Mouse (Mus musculus) CH12.LX (cell line): ENCODE results near the gene Txn1. TPM values are rescaled to one million over a fixed set of nuclear protein-coding genes. Genes with fewer than 3 reads are reported as not detected.

Experiments
- DNase-seq: peaks from one replicate; pipeline ENCODE4 v3.0.0-alpha.2; 2013; ENCODE audit errors: extremely low read depth
- H3K27ac ChIP-seq: 2 replicates; pipeline ENCODE4 v1.5.1; 2012; ENCODE audit warnings: low read depth, mild to moderate bottlenecking, control low read depth, moderate library complexity; ENCODE audit not compliant: insufficient read depth
- H3K27me3 ChIP-seq: replicated peaks from 2 replicates; pipeline ENCODE3; 2012; ENCODE audit warnings: inconsistent platforms
- H3K36me3 ChIP-seq, 2 experiments: replicated peaks in 1 of 2; 2 replicates each; pipeline versions ENCODE3 to v1.6.1; 2012; ENCODE audit warnings: inconsistent platforms in 1 of 2, low read length in 1 of 2, mild to moderate bottlenecking in 1 of 2, mixed read lengths in 1 of 2, moderate library complexity in 1 of 2; ENCODE audit not compliant: control insufficient read depth in 1 of 2, insufficient read depth in 1 of 2
- H3K4me1 ChIP-seq, 2 experiments: 2 replicates each; pipeline ENCODE4 v1.6.1; 2012; ENCODE audit warnings: inconsistent platforms in 1 of 2, moderate library complexity in 1 of 2; ENCODE audit not compliant: insufficient read depth in 2 of 2, control insufficient read depth in 1 of 2
- H3K4me2 ChIP-seq: 2 replicates; pipeline ENCODE4 v1.6.1; 2012; ENCODE audit warnings: low read depth, mild to moderate bottlenecking, control low read depth; ENCODE audit not compliant: poor library complexity, insufficient read depth, severe bottlenecking
- H3K4me3 ChIP-seq, 3 experiments: fragments of 150-350 bp in 1 of 3; sonication (generic) in 1 of 3; replicated peaks in 1 of 3; 2 replicates each; pipeline versions ENCODE3 to v1.5.1; 2011 to 2012; ENCODE audit warnings: low read depth in 2 of 3, low read length in 2 of 3, mild to moderate bottlenecking in 2 of 3, moderate library complexity in 2 of 3, control low read depth in 1 of 3, improper control_type of control experiment in 1 of 3, inconsistent platforms in 1 of 3, mixed read lengths in 1 of 3; ENCODE audit not compliant: poor library complexity in 1 of 3
- H3K79me2 ChIP-seq: replicated peaks from 2 replicates; pipeline ENCODE4 v1.6.1; 2012; ENCODE audit warnings: mild to moderate bottlenecking, moderate library complexity; ENCODE audit not compliant: control insufficient read depth, poor library complexity, insufficient read depth, severe bottlenecking; ENCODE audit errors: extremely low read depth
- H3K9ac ChIP-seq: 2 replicates; pipeline ENCODE4 v1.6.1; 2012; ENCODE audit warnings: low read depth, mild to moderate bottlenecking, control low read depth, moderate library complexity; ENCODE audit not compliant: insufficient read depth
- H3K9me3 ChIP-seq: replicated peaks from 2 replicates; pipeline ENCODE3; 2012; ENCODE audit warnings: low read length, inconsistent platforms, mixed read lengths
- CHD1 ChIP-seq: IDR thresholded peaks from 2 replicates; pipeline ENCODE4 v1.6.1; 2012; ENCODE audit warnings: low read depth, low read length, improper control_type of control experiment, inconsistent platforms
- CHD2 ChIP-seq: IDR thresholded peaks from 2 replicates; pipeline ENCODE4 v1.6.1; 2011; ENCODE audit warnings: low read length, improper control_type of control experiment
- E2F4 ChIP-seq: IDR thresholded peaks from 2 replicates; pipeline ENCODE4 v1.6.1; 2011; ENCODE audit warnings: low read depth, low read length, improper control_type of control experiment; ENCODE audit not compliant: insufficient replicate concordance
- ELF1 ChIP-seq: IDR thresholded peaks from 2 replicates; pipeline ENCODE4 v1.6.1; 2014; ENCODE audit warnings: low read depth, mild to moderate bottlenecking, inconsistent platforms, low read length, improper control_type of control experiment
- EP300 ChIP-seq: IDR thresholded peaks from 2 replicates; pipeline ENCODE4 v1.6.1; 2011; ENCODE audit warnings: low read length, improper control_type of control experiment
- GABPA ChIP-seq: IDR thresholded peaks from 2 replicates; pipeline ENCODE4 v1.6.1; 2012; ENCODE audit warnings: low read depth, low read length, improper control_type of control experiment, inconsistent platforms; ENCODE audit not compliant: insufficient replicate concordance
- JUN ChIP-seq: IDR thresholded peaks from 2 replicates; pipeline ENCODE4 v1.6.1; 2011; ENCODE audit warnings: low read depth, mild to moderate bottlenecking, low read length, improper control_type of control experiment, moderate library complexity; ENCODE audit not compliant: insufficient read depth
- KAT2A ChIP-seq: IDR thresholded peaks from 2 replicates; pipeline ENCODE4 v1.6.1; 2012; ENCODE audit warnings: low read length, improper control_type of control experiment, inconsistent platforms; ENCODE audit not compliant: insufficient replicate concordance
- MAX ChIP-seq: IDR thresholded peaks from 2 replicates; pipeline ENCODE4 v1.6.1; 2011; ENCODE audit warnings: low read length, improper control_type of control experiment
- MAZ ChIP-seq: IDR thresholded peaks from 2 replicates; pipeline ENCODE4 v1.6.1; 2012; ENCODE audit warnings: low read depth, mild to moderate bottlenecking, inconsistent platforms, low read length, improper control_type of control experiment, moderate library complexity
- MEF2A ChIP-seq: IDR thresholded peaks from 2 replicates; pipeline ENCODE4 v1.6.1; 2014; ENCODE audit warnings: low read depth, mild to moderate bottlenecking, inconsistent platforms, low read length, improper control_type of control experiment, borderline replicate concordance
- MXI1 ChIP-seq: IDR thresholded peaks from 2 replicates; pipeline ENCODE4 v1.6.1; 2011; ENCODE audit warnings: mild to moderate bottlenecking, low read depth, low read length, improper control_type of control experiment
- MYC ChIP-seq: IDR thresholded peaks from 2 replicates; pipeline ENCODE4 v1.6.1; 2011; ENCODE audit warnings: low read depth, mild to moderate bottlenecking, improper control_type of control experiment, low read length
- NELFE ChIP-seq: IDR thresholded peaks from 2 replicates; pipeline ENCODE4 v1.6.1; 2011; ENCODE audit warnings: low read depth, low read length, improper control_type of control experiment
- NRF1 ChIP-seq: IDR thresholded peaks from 2 replicates; pipeline ENCODE4 v1.6.1; 2014; ENCODE audit warnings: low read depth, mild to moderate bottlenecking, inconsistent platforms, low read length, improper control_type of control experiment, moderate library complexity
- PAX5 ChIP-seq: IDR thresholded peaks from 2 replicates; pipeline ENCODE4 v1.6.1; 2012; ENCODE audit warnings: low read length, inconsistent platforms, mixed read lengths
- POLR2A ChIP-seq: IDR thresholded peaks from 2 replicates; pipeline ENCODE4 v1.6.1; 2011; ENCODE audit warnings: low read depth, mild to moderate bottlenecking, improper control_type of control experiment, low read length
- POLR2AphosphoS2 ChIP-seq: IDR thresholded peaks from 2 replicates; pipeline ENCODE4 v1.6.1; 2011; ENCODE audit warnings: low read depth, low read length, improper control_type of control experiment
- RCOR1 ChIP-seq: conservative IDR thresholded peaks from 2 replicates; pipeline ENCODE4 v1.6.1; 2012; ENCODE audit warnings: low read depth, mild to moderate bottlenecking, inconsistent platforms, low read length, improper control_type of control experiment
- SMC3 ChIP-seq: IDR thresholded peaks from 2 replicates; pipeline ENCODE4 v1.6.1; 2011; ENCODE audit warnings: low read depth, low read length, improper control_type of control experiment
- TBP ChIP-seq: conservative IDR thresholded peaks from 2 replicates; pipeline ENCODE4 v1.6.1; 2011; ENCODE audit warnings: low read depth, low read length, improper control_type of control experiment
- TCF12 ChIP-seq: IDR thresholded peaks from 2 replicates; pipeline ENCODE4 v1.6.1; 2014; ENCODE audit warnings: low read depth, mild to moderate bottlenecking, inconsistent platforms, low read length, improper control_type of control experiment
- USF1 ChIP-seq: IDR thresholded peaks from 2 replicates; pipeline ENCODE4 v1.6.1; 2014; ENCODE audit warnings: low read depth, mild to moderate bottlenecking, inconsistent platforms, low read length, improper control_type of control experiment
- ZMIZ1 ChIP-seq: IDR thresholded peaks from 2 replicates; pipeline ENCODE4 v1.6.1; 2012; ENCODE audit warnings: low read depth, mild to moderate bottlenecking, inconsistent platforms, low read length, improper control_type of control experiment
- ZNF384 ChIP-seq: IDR thresholded peaks from 2 replicates; pipeline ENCODE4 v1.6.1; 2012; ENCODE audit warnings: low read depth, low read length, improper control_type of control experiment, inconsistent platforms
- dilution Hi-C: fragments of 300-500 bp; cut with MboI; formaldehyde crosslinking; loops from 2 replicates; pipeline ENCODE4 v1.14.3; 2020; ENCODE audit warnings: low sequenced_read_pairs; ENCODE audit not compliant: extremely low pct_unique_long_range_greater_than_20kb, extremely low pct_ligation_motif_present
- in situ Hi-C: fragments of 300-500 bp; cut with MboI; formaldehyde crosslinking; loops from 3 replicates; pipeline ENCODE4 v1.14.3; 2019; ENCODE audit warnings: low sequenced_read_pairs, low pct_ligation_motif_present, low pct_unique_long_range_greater_than_20kb, mixed read lengths
- polyA plus RNA-seq: library from polyadenylated mRNA; unstranded; fragments of >175 nt; gene quantifications from 2 replicates; pipeline ENCODE4 v1.2.1, GENCODE M21; 2012; ENCODE audit warnings: low read depth; ENCODE audit not compliant: insufficient read length
- total RNA-seq, 2 experiments: library from RNA; depleted of rRNA; stranded (reverse); fragments of 300-350 nt in 1 of 2; fragments of >200 nt in 1 of 2; gene quantifications; 2 replicates each; pipeline ENCODE4 v1.2.3; 2012 to 2014

Gene Txn1
- total and polyA plus RNA-seq, 3 experiments = 438 to 809 (median 472) TPM

DNA sequence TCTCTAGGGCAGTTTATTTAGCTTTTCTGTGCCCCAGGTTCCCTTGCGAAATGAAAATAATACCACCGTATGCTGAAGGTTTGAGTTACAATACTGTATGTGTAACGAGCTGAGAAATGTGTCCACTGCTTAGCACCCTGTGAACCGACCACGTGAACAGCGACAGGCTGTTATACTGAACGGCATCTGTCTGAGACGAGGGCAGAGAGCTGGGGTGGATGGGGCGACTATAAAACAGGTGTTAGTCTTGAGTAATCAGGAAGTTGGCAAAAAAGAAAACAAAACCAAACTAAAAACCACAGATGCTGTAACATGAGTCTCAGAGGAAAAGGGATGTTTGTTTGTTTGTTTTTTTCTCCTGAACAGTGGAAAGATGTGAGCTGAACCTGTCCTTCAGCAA lies 1.9 kb upstream of the Txn1 start:
- dilution Hi-C loops = no loop called here

DNA sequence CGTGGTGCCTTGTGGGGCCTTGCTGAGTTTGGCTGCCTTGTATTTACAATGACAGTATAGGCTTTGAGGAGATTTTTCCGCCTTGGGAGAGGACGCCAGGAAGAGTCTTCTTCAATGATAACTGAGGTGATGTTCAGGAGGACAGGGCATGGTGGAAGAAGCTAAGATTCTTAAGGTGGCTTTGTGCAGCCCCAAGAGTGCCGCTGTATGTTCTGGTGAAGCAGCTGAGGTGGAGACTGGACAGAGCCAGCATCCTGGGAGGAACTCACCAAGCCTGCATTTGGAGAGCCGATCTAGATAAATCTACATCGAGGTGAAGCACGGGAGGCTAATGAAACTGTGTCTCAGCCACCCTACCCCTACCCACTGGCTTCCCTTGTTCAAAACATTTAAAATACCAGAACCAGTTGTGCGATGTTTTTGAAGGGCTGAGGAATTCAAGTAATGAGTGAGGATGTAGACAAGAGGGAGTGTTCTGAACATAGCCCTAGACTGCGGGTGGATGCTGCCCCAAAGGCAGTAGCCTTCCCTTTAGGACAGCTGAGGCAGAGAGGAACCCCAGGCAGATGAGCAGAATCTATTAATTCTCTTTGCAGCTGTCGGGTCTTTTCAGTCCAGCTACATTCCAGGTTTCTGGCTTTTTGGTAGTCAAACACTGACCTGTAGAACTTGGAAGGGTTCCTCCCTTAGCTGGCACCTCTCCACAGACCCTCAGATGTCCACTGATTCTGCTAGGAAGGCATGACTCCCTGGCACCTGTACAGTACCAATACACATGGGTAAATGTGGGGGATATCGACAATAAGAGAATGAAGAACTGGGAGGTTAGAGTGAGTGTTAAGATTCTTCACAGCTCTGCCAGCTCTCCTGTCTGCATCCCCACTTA lies 1.2 kb upstream of the Txn1 start:
- peaks cover 0 to 31% of the 10 kb centered on the region in 2 experiments; a peak in 2 of 4 replicates for H3K4me1 ChIP-seq
- TF ChIP-seq MAZ (no peak), TCF12 (no peak), MAX (no peak), GABPA (no peak), PAX5 (no peak), NRF1 (no peak), CHD2 (no peak), RCOR1 (no peak), NELFE (no peak; the same call in 1 of the 2 replicates), E2F4 (no peak), EP300 (no peak), POLR2AphosphoS2 (no peak), ZMIZ1 (no peak), MXI1 (no peak), SMC3 (no peak), CHD1 (no peak; the same call in 1 of the 2 replicates), MEF2A (no peak)
- TF ChIP-seq, all 38 proteins: peak for 0
- peaks cover 0 to 8% of the 10 kb centered on the region in 2 experiments for H3K36me3 ChIP-seq
- no peaks in the 10 kb centered on the region for H3K9me3 ChIP-seq
- peak overlapping the region; percentile 89 for H3K9ac ChIP-seq
- peak overlapping the region; percentile 99 for H3K27ac ChIP-seq
- H3K4me3 ChIP-seq = peak overlapping the region; percentile 50 to 91 (median 60)
- in situ Hi-C loops = loop anchor here (10.0 kb wide), 1 partner anchor 117 kb away; no protein-coding TSS in a partner anchor
- peak overlapping the region; percentile 52 for H3K4me2 ChIP-seq
- dilution Hi-C loops = no loop called here
- DNase-seq = no peak
- no peaks in the 10 kb centered on the region for H3K27me3 ChIP-seq
- peaks cover 33% of the 10 kb centered on the region for H3K79me2 ChIP-seq

More for the DNA sequence above, 1.9 kb upstream of the Txn1 start:
- Histone ChIP-seq H3K9ac (peak overlapping the region; percentile 89), H3K27me3 (no peaks in the 10 kb centered on the region), H3K79me2 (peaks cover 27% of the 10 kb centered on the region), H3K4me2 (peak overlapping the region; percentile 52), H3K9me3 (no peaks in the 10 kb centered on the region), H3K36me3 (peaks cover 0 to 5% of the 10 kb centered on the region in 2 experiments), H3K4me3 (peak overlapping the region; percentile 50 to 91 (median 60)), H3K27ac (peak overlapping the region; percentile 99)
- peak; percentile 59 for DNase-seq
- in situ Hi-C loops = loop anchor here (10.0 kb wide), 1 partner anchor 117 kb away; no protein-coding TSS in a partner anchor
- TF ChIP-seq MYC = peak; percentile 73
- TF ChIP-seq TBP = 0 out of 2 replicates have a peak, but pooled peaks have one; percentile 20
- no peak for TF ChIP-seq ZNF384
- TF ChIP-seq POLR2A = peak; percentile 36; the same call in 1 of the 2 replicates
- TF ChIP-seq TCF12 = peak; percentile 48
- TF ChIP-seq KAT2A = no peak
- no peak for TF ChIP-seq JUN
- TF ChIP-seq MAX = peak; percentile 87
- peak; percentile 44; the same call in 1 of the 2 replicates for TF ChIP-seq ELF1
- TF ChIP-seq USF1 = peak; percentile 47
- TF ChIP-seq MXI1 = peak; percentile 72; the same call in 1 of the 2 replicates
- TF ChIP-seq ZMIZ1 = no peak
- TF ChIP-seq, all 38 proteins: peak for 8
- peaks cover 0 to 25% of the 10 kb centered on the region in 2 experiments; a peak in 2 of 4 replicates for H3K4me1 ChIP-seq
